Mouse (Mus musculus) frontal cortex, adult 2 months (tissue): Measurements from ENCODE around the gene Ntn1. TPM values are rescaled to one million over a fixed set of nuclear protein-coding genes. Genes with fewer than 3 reads are reported as not detected.

Experiments
- DNase-seq, 2 experiments: peaks; one replicate each; pipeline ENCODE4 v3.0.0; 2022; ENCODE audit warnings: low spot score in 1 of 2; ENCODE audit errors: extremely low spot score in 1 of 2
- polyA plus RNA-seq: library from polyadenylated mRNA; depleted of rRNA; stranded (reverse); fragments of >200 nt; gene quantifications from 2 replicates; pipeline ENCODE4 v1.2.3, GENCODE M21; 2012

The Ntn1 gene
- polyA plus RNA-seq, 1 experiment, result 6.2 TPM

DNA sequence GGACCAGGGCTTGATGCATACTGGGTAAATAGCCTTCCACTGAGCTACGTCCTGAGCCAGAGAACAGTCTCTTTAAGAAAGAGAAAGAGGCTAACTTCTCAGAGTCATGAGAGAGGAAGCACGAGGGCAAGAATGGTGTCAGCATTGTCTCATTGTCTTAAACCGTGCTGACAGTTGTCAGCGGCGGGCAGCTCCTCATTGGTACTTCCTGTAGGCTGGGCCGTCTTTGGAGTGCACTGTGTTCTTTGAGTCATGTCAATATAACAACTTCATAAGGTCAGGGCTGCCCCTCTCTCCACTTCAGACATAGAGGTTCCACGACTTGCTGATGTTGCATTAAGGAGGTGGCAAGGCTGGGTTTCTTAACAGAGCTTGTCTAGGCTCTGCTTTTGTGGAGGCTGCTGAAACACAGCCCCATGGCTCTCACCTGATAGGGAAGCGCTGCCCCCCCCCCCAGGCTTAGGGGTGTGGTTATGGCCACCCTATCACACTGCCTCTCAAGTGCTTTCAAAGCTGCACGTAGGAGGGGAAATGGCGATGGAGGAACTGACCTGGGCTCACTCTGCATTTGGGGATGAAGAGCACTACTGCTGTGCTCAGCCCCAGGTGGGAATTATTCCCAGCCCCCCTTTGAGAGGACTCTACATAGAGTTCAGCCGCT is 6.8 kb upstream of the Ntn1 start:
- DNase-seq, result no peak

DNA sequence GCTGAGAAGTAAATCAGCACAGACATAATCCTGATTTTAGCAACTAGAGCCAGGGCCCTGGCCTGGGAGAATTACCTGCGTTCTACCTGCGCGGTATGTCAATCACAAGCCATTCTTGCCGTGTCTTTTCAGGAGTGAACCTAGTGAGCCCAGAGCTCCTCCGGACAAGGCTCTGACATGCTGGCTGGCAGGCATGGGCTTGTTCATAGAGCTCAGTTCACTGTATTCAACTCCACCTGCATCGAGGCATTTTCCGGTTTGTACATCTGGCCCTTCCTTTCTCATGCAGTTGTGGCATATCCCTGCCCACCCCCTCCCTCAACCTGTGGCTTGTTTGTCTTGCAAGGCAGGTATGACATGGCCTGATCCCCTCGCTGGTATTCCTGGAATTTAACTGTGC is 5.0 kb upstream of the Ntn1 start:
- DNase-seq, result no peak

DNA sequence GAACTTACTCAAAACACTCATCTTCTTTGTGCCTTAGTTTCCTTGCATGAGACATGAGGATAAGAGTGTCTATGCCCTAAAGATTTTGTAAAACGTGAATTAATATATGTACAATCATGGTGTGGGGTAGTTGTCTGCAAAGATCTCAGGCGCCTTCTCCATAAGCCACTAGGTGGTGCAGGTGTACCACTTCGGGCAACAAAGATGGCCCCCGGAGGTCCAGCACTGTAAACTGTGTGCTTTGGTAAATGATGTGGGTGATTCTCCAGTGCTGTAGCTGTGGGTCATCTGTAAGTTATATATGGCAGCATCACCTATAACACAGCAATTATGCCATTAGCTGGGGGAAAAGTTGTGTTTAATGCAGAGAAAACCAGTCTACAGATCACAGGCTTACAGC is 3.6 kb upstream of the Ntn1 start:
- no peak for DNase-seq

DNA sequence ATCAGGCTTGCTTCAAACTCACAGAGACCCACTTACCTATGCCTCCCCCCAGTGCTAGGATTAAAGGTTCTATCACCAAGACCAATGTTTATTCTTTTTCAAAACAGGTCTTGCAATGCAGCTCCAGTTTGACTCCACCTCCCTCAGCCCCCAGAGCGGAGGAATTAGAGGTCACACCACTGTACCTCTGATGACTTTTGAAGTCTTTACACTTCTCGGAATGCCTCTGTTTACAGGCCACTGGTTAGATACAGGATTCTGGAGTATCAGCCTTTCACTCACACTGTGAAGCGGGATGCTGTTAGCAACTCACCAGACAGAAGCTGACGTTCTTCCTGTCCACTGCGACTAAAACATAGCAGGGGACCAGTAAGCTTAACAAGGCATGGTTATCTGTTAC is 805 bp upstream of the Ntn1 start:
- DNase-seq, result no peak

DNA sequence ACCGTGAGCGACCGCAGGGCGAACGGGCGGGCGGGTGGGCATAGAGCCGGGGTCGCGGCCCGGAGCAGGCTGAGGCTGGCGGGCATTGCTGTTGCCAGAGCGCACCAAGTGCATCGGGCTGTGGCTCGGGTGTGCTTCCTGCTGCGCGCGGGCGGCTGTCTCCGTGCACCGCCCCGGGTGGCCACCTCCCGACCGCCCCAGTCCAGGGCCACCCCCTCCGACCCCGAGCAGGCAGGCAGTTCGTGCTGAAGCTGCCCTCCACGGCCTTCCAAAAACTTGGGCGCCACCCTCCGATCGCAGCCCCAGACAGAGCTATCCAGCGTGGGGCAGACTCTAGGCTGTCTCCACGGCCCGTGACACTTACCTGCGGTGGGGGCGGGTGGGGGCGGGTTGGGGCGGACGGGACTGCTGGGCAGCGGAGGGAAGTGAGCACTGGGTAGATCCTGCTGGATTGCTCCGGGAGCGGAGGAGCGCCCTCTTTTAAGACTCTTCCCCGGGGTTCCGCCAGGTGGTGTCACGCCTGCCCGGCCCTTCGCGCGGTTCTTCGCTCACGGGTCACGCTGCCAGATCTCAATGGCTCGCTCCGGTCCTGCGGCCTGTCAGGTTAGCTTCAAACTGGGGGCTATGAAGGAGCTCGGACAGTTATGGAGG is 477 bp downstream of the Ntn1 start:
- no peak for DNase-seq

DNA sequence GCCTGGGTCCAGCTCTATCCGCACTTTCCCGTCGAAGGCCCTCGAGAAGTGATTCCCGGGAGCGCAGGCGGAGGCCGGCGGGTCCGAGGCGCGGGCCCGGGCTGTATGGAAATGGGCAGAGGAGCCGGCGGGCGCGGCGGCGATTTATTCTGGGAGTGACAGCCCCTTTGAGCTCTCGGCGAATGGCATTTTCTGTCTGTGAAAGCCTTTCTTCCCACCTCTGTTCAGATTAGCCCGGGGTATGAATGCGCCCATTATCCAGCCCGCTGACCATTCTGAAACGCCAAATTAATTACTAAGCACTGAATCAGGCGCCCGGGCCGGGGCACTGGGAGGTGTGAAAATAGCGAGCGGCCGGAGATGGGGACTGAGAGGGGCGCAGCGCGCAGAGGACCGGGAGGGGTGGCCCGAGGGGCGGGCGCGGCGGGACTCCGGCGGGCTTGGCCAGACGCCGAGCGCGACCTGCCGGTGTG is 1.0 kb downstream of the Ntn1 start:
- no peak for DNase-seq

DNA sequence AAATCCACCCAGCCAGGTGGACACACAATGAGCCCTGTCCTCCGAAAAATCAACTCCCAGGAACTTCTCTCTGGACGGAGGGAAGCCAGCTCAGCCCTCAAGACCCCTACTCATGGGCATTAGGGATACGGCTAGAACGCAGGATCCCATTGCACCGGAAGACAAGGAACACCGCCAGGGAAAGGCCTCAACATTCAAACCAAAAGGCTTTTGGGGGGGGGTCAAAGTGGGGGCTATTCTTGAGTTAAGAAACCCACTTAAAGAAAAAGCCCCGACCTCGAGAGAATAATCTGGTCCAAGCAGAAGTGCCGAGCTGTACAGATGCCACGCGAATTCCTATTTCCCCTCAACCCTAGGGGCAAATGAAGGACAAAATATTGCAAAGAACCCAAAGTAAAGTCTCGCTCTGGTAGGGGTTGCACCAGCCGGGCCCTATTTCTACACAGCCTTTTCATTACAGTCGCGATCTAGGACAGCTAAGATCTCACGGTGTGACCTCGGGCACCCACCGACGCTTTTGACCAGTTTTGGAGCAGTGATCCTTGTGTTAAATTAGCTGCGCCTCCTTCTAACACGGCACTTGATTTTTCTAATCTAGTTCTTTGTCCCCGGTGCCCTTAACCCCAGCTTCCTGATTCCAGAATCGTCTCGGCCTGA is 1.6 kb downstream of the Ntn1 start:
- no peak for DNase-seq

DNA sequence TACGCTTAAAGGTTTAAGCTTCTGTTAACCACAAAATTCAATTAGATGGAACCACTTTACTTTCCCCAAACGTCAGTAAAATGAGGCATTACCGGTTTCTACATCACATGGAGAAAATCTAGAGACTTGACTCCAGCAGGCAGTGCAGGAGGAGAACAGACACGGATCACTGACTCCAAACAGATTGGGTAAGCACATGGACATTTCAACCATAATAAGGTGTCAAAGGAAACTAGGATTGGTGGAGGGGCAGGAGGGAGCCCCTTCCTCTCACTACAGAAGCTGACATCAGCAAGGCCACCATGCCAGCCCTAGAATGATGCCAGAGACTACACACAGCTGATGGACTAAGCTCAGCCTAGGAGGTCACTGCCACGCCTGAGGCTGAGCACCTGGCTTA is 5.1 kb downstream of the Ntn1 start:
- no peak for DNase-seq

DNA sequence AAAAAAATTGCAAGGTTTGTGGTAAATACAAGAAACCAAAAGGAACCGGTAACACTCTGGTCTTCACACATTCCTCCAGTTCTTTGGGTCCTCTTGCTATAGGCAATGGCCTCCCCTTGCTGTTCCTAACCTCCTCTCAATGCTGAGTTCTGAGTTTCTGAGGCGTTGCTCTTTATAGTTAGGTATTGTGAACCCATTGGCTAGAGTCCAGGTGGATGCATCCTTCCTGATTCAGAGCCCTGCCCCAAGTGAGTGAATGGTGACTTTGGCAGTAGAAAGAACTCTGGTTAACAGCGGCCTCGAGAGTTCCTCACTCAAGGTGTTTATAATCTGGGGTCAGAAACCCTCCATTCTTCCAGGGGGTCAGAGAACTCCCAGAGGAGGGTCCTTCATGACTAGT is 5.9 kb downstream of the Ntn1 start:
- no peak for DNase-seq

DNA sequence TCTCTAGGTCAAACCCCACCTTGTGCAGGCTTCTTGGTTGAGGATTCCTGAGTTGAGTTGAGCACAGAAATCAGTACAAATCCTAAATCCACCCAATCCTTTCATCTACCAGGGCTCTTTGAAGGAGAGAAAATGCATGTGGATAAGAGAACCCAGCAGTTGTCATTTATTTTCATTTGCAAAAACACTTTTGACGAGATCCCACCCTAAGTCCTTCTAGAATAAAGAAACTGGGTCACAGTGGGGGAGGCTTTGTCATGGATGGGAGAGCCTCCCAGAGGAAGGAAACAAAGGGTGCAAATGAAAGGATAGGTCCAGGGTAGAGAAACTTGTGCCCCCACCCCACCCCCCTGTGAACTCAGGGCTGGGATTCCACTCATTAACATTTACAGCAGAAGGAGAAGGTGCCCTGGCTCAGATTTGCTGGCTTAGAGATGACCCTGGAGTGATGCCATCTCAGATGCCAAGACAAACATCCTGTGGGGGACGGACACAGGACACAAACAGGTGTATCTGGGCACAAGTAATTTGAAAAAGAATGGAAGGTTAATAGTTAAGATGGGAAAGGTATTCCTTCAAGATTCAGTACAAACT is 6.6 kb downstream of the Ntn1 start:
- DNase-seq, result no peak

DNA sequence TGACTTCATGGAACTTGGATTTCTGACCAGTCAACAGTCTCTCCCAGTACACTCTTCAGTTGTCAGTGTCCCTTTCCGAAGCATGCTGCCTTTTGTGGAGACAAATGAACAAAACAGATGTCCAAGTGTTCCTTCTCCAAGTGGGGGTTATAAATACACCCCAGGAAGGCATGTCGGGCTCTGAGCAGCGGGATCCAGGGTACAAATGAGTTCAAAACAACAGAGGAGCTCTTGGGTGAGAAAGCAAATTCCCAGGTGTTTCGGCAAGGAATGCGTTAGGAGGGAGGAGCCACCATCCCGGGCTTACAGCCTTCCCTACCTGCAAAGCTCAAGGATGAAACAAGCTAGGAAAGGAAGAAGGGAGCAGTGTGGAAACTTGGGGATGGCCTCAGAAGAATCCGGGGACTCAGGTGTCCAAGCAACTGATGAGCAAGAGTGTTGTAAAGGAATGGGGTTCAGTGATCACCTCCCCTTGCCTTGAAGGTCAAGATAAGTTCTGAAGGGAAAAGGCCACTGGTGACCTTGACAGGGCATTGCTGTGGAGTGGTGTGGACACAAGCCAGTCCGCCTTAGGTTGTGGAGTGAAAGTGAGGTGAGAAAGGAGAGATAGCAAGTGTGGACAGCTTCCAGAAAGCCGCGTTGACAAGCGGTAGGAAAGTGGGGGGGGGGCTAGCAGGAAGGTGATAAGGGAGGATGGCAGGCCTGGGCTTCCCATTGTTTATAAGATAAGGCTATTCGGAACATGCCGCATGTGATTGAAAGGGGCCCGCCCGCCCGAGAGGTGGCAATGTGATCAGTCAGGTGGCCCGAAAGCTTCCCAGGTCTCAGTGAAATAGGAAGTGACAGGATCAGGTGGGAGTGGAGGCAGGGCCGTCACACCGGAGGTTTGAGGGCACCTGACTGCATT is 10.0 kb downstream of the Ntn1 start:
- no peak for DNase-seq

DNA sequence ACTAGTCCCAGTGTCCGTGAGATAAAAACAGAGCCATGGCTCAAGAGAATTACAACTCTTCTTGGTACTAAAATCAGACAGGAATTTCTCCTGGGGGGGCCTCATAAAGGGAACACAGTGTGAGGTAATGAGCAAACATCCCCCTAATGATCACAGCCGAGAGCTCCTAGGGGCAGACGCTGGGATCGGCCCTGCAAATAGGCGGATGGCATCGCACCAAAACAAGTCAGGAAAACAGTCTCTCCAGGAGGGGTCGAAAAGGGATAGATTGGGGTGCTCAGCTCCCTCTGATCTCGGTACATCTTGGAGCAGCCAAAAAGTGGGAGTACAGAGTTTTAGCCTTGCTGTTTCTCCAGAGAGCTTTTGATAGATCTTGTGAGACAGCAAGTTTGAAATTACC is 11.0 kb downstream of the Ntn1 start:
- no peak for DNase-seq

DNA sequence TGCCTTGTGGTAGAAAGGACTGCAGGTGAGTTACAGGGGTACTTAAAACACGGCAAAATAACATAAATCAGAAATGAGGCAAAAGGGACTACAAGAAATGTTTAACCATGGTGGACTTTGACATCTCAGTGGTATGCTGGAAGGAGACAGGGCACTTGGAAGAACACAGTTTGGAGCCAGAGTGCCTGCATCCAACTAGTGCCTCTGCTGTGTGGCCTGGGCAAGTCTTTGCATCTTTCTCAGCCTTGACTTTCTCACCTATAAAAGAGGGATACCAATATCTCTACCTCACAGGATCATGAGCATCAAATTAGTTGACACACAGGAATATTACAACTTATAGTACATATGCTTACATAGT is 12.0 kb downstream of the Ntn1 start:
- DNase-seq, result no peak

DNA sequence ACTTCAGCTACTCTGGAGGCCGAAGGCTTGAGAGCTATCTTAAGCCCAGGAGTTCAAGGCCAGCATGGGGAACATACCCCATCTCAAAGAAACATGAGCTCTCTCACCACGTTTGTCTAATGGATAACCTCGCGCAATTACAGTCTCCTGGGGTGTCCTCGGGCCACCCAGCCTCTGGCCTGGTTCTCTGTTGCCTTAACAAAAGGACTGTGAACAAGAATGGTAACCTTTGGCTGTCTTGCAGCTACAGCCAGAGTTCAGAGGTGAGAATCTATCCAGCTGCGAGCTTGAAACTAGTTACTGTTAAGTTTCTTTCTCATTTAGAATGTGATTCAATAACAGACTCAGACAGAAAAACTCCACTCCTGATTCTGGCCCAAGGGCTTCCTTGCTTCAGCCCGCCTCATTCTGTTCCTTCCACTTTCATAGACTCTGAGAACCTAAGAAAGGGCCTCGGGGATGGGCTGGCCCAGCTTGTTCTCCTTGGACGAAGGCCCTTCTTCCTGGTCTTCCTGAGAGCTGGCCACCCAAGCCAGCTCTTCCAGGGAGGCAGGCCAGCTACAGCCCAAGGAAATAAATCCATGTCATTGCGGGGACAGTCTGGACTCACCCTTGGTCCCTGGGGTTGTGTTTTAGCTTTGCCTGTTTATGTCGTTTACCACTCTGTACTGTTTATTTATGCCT is 12.5 kb downstream of the Ntn1 start:
- DNase-seq, result no peak

DNA sequence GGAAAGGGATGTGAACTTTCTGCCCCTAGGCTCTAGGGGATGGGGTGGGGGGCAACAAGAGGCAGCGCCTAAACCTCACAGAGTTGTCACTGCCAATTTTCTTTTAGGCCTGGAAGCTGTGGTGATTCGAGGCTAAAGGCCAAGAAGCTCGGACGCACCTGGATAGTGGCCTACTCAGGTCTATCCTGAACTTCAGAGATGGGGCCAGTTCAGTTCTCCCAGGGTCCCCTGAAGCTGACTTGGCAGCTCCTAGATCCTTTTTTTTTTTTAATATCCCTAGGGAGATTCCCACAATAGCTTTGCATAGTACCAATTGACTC is 13.2 kb downstream of the Ntn1 start:
- DNase-seq, result no peak

DNA sequence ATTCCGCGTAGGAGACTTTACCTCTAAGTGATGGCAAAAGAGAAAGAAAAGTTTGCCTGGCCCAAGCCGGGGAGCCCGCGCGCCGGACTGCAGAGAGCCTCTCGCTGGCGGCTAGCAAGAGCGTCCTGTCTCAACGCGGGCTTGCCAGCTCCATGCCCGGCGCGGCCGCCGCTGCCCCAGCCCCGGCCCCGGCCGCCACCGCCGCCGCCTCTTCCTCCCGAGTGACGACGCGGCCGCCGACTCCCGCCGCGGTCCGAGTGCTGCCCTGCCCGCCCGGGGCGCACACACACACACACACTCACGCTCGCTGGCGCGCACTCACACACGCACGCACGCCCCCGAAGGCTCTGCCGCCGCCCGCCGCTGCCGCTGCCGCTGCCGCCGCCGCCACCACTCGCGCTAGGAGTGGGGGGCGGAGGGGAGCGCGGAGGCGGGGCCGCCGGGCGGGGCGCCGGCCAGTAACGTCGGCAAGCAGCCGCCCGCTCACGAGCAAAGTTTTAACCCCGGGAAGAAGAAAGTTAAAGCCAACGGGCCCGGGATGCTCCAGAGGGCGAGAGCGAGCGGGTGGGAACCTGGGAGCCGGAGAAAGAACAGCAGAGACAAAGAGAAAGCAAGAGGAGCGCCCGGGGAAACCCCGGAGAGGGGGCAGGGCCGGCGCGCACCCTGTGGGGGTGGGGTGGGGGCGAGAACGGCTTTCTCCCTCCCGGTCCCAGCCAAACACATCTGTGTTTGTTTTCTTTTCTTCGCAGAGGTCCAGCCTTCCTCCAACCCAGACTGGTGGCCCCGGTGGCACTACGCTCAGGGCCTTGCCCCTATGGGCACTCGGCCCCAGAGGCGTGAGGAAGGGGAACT is 13.8 kb downstream of the Ntn1 start:
- DNase-seq, result no peak

DNA sequence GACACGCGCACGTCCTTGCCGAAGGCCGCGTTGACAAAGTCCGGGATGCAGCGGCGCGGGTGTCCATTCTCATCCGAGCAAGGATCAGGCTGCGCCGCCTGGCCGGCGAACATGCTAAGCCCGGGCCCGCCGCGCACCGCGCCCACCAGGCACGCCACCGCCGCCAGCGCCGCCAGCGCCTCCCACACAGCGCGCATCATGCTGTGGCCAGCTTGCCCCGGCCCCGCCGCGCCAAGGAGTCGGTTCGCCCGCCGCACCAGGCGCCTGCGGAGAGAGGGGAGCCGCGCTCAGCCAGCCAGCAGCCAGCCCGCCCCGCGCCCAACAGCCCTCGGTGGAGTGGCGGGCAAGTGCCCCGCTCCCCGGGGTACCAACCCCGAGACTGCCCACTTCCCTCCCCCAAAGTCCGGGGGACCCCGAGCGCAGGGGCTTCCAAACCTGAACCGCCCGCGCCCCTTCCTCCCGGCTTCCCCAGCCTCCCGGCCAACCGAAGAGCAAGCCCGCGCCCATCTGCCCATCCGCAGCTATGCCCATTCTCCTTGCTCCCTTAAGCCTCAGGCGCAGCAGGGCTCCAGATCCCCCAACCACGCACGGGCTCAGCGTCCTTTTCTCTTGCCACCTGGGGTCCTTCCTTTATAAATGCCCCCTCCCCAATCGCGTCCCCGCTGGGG is 14.6 kb downstream of the Ntn1 start:
- DNase-seq, result no peak

DNA sequence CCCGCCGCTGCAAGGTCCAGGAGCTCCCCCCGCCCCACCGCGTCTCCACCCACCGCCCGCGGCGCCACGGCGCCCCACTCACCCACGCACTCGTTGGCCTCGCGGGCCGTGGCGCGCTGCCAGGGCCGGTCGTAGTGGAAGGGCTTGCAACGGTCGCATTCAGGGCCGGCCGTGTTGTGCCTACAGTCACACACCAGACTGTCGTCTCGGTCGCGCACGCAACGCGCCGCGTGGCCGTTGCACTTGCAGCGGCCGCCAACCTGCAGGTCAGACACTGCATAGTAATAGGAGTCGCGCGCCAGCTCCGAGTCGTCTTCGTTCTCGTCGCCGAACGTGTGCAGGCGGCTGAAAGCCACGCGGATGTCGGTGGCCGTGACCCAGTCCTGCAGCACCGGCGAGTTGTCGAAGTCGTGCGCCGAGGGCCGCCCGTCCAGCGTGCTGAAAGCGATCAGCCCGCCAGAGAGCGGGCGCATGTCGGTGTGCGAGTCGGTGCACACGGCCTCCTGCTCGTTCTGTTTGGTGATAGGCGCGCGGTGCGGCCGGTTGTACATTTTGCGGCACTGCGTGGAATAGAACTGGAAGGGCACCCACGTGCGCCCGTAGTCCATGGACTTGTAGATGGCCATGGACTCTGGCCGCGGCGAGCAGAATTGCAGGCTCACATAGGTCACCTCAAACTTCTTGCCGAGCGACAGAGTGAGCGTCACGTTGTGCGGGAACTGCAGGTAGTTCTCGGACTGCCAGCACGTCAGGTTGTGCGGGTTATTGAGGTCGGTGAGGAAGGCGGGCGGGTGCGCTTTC is 15.4 kb downstream of the Ntn1 start:
- DNase-seq, result no peak
